Mouse (Mus musculus) small intestine, adult 2 months (tissue): ENCODE measurements around the gene Ube2b. TPM values are rescaled to one million over a fixed set of nuclear protein-coding genes. Genes with fewer than 3 reads are reported as not detected.

Experiments used
- H3K27ac ChIP-seq: fragments of 200-500 bp; 2 replicates; pipeline ENCODE4 v1.5.1; 2012; ENCODE audit warnings: low read depth, low read length, control low read depth, inconsistent platforms; ENCODE audit not compliant: insufficient read depth
- H3K27me3 ChIP-seq: fragments of 200-500 bp; 2 replicates; pipeline ENCODE4 v1.6.1; 2012; ENCODE audit warnings: mild to moderate bottlenecking, moderate library complexity, low read length, inconsistent platforms; ENCODE audit not compliant: control insufficient read depth, insufficient read depth
- H3K36me3 ChIP-seq: fragments of 200-500 bp; 2 replicates; pipeline ENCODE4 v1.6.1; 2012; ENCODE audit warnings: mild to moderate bottlenecking, low read length, control low read depth, inconsistent platforms; ENCODE audit not compliant: control insufficient read depth, insufficient read depth
- H3K4me1 ChIP-seq: fragments of 200-500 bp; 2 replicates; pipeline ENCODE4 v1.6.1; 2012; ENCODE audit warnings: low read length, inconsistent platforms, mixed read lengths; ENCODE audit not compliant: control insufficient read depth, insufficient read depth, insufficient read length
- H3K4me3 ChIP-seq: fragments of 200-500 bp; 2 replicates; pipeline ENCODE4 v1.5.1; 2012; ENCODE audit warnings: low read depth, mild to moderate bottlenecking, control low read depth, inconsistent platforms, low read length, moderate library complexity
- CTCF ChIP-seq: fragments of 200-500 bp; IDR thresholded peaks from 2 replicates; pipeline ENCODE4 v1.5.1; 2012; ENCODE audit warnings: low read depth, mild to moderate bottlenecking, control low read depth, inconsistent platforms, low read length, moderate library complexity, mixed read lengths; ENCODE audit not compliant: insufficient replicate concordance, insufficient read length; ENCODE audit errors: extremely low read depth
- POLR2A ChIP-seq: fragments of 200-500 bp; IDR thresholded peaks from 2 replicates; pipeline ENCODE4 v1.6.1; 2012; ENCODE audit warnings: low read depth, mild to moderate bottlenecking, control low read depth, inconsistent platforms, low read length, moderate library complexity
- WGBS: fragments of 180-500 bp; shearing (Covaris S2); methylation state at CpG from one replicate; pipeline ENCODE4 v1.1.7; 2018; 5-methylcytosine and 5-hydroxymethylcytosine counted together
- polyA plus RNA-seq: library from polyadenylated mRNA; depleted of rRNA; stranded (reverse); fragments of >200 nt; gene quantifications from 2 replicates; pipeline ENCODE4 v1.2.3, GENCODE M21; 2012

The Ube2b gene
- polyA plus RNA-seq, 1 experiment, result 18.2 TPM

- H3K36me3 ChIP-seq, result peaks cover 10% of the 10 kb centered on the region
- peaks cover 2% of the 10 kb centered on the region; the same call in 1 of the 2 replicates for H3K4me1 ChIP-seq
- 96% methylated on average over 8 of the region's 8 CpGs for WGBS
- H3K27me3 ChIP-seq, result no peaks in the 10 kb centered on the region
- TF ChIP-seq POLR2A, result no peak
- TF ChIP-seq CTCF, result no peak
- no peak overlapping the region for H3K27ac ChIP-seq
- H3K4me3 ChIP-seq, result no peak overlapping the region
Measured at GRCm38 (mm10) chr11:52001861-52002260, 1.3 kb upstream of the Ube2b start.

- no peak overlapping the region; the same call in 1 of the 2 replicates for H3K27ac ChIP-seq
- 77% methylated on average over 10 of the region's 10 CpGs for WGBS
- H3K4me3 ChIP-seq, result no peak overlapping the region
- TF ChIP-seq POLR2A (no peak), CTCF (no peak)
- peaks cover 2% of the 10 kb centered on the region; the same call in 1 of the 2 replicates for H3K4me1 ChIP-seq
- no peaks in the 10 kb centered on the region for H3K27me3 ChIP-seq
- H3K36me3 ChIP-seq, result peaks cover 13% of the 10 kb centered on the region
Measured at GRCm38 (mm10) chr11:52001341-52001740, 779 bp upstream of the Ube2b start.

GRCm38 (mm10) chr11:51999611-52000289 lies 812 bp downstream of the Ube2b start:
- Histone ChIP-seq H3K4me1 (peaks cover 2% of the 10 kb centered on the region; the same call in 1 of the 2 replicates), H3K27me3 (no peaks in the 10 kb centered on the region), H3K27ac (peak overlapping the region; percentile 82), H3K4me3 (peak overlapping the region; percentile 89), H3K36me3 (peaks cover 28% of the 10 kb centered on the region)
- under 1% methylated on average over 29 of the region's 29 CpGs for WGBS
- TF ChIP-seq CTCF, result no peak
- TF ChIP-seq POLR2A, result no peak

- no peak overlapping the region for H3K27ac ChIP-seq
- peaks cover 4% of the 10 kb centered on the region for H3K4me1 ChIP-seq
- peaks cover 38% of the 10 kb centered on the region for H3K36me3 ChIP-seq
- 95% methylated on average over 6 of the region's 6 CpGs for WGBS
- no peaks in the 10 kb centered on the region for H3K27me3 ChIP-seq
- no peak for TF ChIP-seq POLR2A
- no peak for TF ChIP-seq CTCF
- H3K4me3 ChIP-seq, result no peak overlapping the region
Measured at GRCm38 (mm10) chr11:51971644-51972043, 28.9 kb downstream of the Ube2b start.

DNA sequence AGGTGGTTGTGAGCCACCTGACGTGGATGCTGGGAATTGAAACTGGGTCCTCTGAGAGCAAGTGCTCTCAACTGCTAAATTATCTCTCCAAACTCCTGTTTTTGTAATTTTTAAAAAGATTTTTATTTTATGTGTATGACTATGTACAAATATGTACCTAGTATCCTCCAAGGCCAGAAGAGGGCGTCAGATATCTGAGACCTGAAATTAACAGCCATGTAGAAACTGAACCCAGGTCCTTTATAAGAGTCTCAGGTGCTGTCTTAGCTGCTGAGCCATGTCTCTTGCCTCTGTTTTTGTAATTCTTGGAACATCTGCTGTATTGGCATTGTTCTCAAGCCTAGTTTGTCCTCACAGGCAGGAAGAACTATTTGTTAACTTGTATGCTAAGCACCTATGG lies 31.1 kb downstream of the Ube2b start:
- peaks cover 30% of the 10 kb centered on the region for H3K36me3 ChIP-seq
- H3K27me3 ChIP-seq, result no peaks in the 10 kb centered on the region
- no peak overlapping the region for H3K27ac ChIP-seq
- H3K4me1 ChIP-seq, result peaks cover 4% of the 10 kb centered on the region
- 92% methylated on average over 2 of the region's 2 CpGs for WGBS
- H3K4me3 ChIP-seq, result no peak overlapping the region
- TF ChIP-seq POLR2A (no peak), CTCF (no peak)

- TF ChIP-seq POLR2A (no peak), CTCF (no peak)
- Histone ChIP-seq H3K4me1 (peaks cover 4% of the 10 kb centered on the region), H3K36me3 (peaks cover 29% of the 10 kb centered on the region), H3K4me3 (no peak overlapping the region), H3K27me3 (no peaks in the 10 kb centered on the region), H3K27ac (no peak overlapping the region)
- 86% methylated on average over 9 of the region's 9 CpGs for WGBS
Measured at GRCm38 (mm10) chr11:51968896-51969295, 31.7 kb downstream of the Ube2b start.

GRCm38 (mm10) chr11:51967443-51968401 lies 32.8 kb downstream of the Ube2b start, which contains the start of gene Cdkn2aipnl:
Cdkn2aipnl (plus strand) TSS chr11:51967661.
- Histone ChIP-seq H3K27me3 (no peaks in the 10 kb centered on the region), H3K36me3 (peaks cover 21% of the 10 kb centered on the region), H3K4me1 (peaks cover 4% of the 10 kb centered on the region), H3K27ac (peak within 1 kb of the TSS; percentile 39), H3K4me3 (peak within 1 kb of the TSS; percentile 92)
- WGBS, result 1% methylated on average over 63 of the region's 63 CpGs
- TF ChIP-seq POLR2A, result peak; percentile 66; the same call in 1 of the 2 replicates
- TF ChIP-seq CTCF, result peak; percentile 85
